Comparison of ENCODE assay signal across 2 mouse cellular contexts in the genomic region with DNA sequence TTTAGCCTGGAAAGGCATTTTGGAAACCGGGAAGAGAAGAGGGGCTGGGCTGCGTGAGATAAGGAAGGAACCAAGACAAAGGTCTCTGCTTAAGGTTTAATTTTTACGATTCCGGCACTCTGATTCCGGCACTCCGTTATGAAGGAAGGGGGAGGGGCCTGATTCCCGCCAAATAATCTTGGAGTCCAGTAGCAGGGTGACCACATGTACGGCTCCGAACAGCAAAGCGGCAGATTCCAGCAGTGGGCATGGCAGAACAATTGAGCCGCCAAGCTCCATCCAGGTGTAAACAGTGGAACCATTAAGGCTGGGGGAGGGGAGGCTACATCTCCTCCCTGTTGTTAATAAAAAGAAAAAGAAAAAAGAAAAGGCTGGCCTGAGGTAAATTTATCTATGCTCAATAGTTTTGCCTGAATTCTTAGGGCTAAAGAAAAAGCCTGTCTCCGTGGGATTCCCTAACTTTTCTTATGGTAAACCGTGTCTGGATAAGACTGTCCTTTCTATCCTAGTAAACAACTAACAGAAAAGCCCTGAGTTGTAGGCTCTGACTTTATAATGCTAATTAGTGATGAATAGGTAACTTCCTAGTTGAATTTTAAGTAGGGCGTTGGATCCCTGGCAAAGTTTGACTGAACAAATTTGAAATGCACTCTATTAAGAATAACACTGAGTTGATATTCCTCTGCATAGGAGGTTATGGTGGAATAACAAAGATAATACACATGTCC. TPM values are rescaled to one million over a fixed set of nuclear protein-coding genes. Genes with fewer than 3 reads are reported as not detected.
"Had no signal": no experiment of that assay in that cellular context is flagged by ENCODE, and none has a peak within 500 bp of the region (broad histone marks: within the 10 kb centered on the region; RNA-seq: fewer than 3 reads in every experiment).

No protein-coding gene starts in this region.

RNA-seq across cellular contexts. Expression of a gene that starts 57.1 kb away (rescaled TPM):
- polyA plus RNA-seq: liver, postnatal 0 days; macrophage had no signal
